17 mouse cellular contexts compared by ENCODE assay signal in genomic region chr2:82069172-82069571, GRCm38 (mm10). TPM values are rescaled to one million over a fixed set of nuclear protein-coding genes. Genes with fewer than 3 reads are reported as not detected.
"Had no signal": no experiment of that assay in that cellular context is flagged by ENCODE, and none has a peak within 500 bp of the region (broad histone marks: within the 10 kb centered on the region; RNA-seq: fewer than 3 reads in every experiment).

No protein-coding gene starts in this region.

- DNase-seq: gastrocnemius, adult 2 months; gastrocnemius, postnatal 10 days; gastrocnemius, postnatal 25 days; heart, adult 18-20 months; heart, postnatal 10 days; kidney, adult 11 months; kidney, adult 2 months; kidney, adult 9 months; kidney, postnatal 14 days; kidney, postnatal 36 days; liver; liver, embryonic 13.5 days had no signal

RNA-seq across cellular contexts. Expression of gene Zfp804a, which starts 16.1 kb away (rescaled TPM):
- total RNA-seq: gastrocnemius, adult 2 months; gastrocnemius, postnatal 10 days; gastrocnemius, postnatal 25 days; granulocyte monocyte progenitor cell, adult 5-6 weeks; heart, adult 18-20 months; heart, adult 8-10 months; heart, postnatal 10 days; heart, postnatal 25 days; hematopoietic stem cell, adult 5-6 weeks had no signal
- polyA plus RNA-seq: liver, embryonic 15.5 days had no signal
